Mouse (Mus musculus) midbrain, embryonic 11.5 days (tissue): Measurements from ENCODE around the gene Hk1. TPM values are rescaled to one million over a fixed set of nuclear protein-coding genes. Genes with fewer than 3 reads are reported as not detected.
A peak's percentile ranks its signal among the peaks of the same experiment; 100 is the strongest.

ENCODE experiments used
- ATAC-seq: fragments of 200-750 bp; cut with Nextera tagmentation; 2 replicates; pipeline ENCODE4 v1.8.0; 2017; ENCODE audit warnings: moderate TSS enrichment, moderate library complexity; ENCODE audit not compliant: low FRiP score
- DNase-seq: peaks from one replicate; pipeline ENCODE4 v3.0.0; 2015; ENCODE audit warnings: low spot score; ENCODE audit errors: missing footprints
- H3K27ac ChIP-seq: fragments of 300-500 bp; sonication (generic); 2 replicates; pipeline ENCODE4 v1.5.1; 2014; ENCODE audit warnings: low read depth, low read length
- H3K27me3 ChIP-seq: fragments of 300-500 bp; sonication (generic); 2 replicates; pipeline ENCODE4 v1.6.1; 2014; ENCODE audit warnings: mild to moderate bottlenecking, low read length, moderate library complexity, mixed read lengths; ENCODE audit not compliant: control insufficient read depth, insufficient read depth
- H3K36me3 ChIP-seq: fragments of 300-500 bp; sonication (generic); 2 replicates; pipeline ENCODE4 v1.6.1; 2014; ENCODE audit warnings: mild to moderate bottlenecking, low read length, moderate library complexity, mixed read lengths; ENCODE audit not compliant: control insufficient read depth, insufficient read depth
- H3K4me1 ChIP-seq: fragments of 300-500 bp; sonication (generic); 2 replicates; pipeline ENCODE4 v1.6.1; 2014; ENCODE audit warnings: low read length; ENCODE audit not compliant: control insufficient read depth, insufficient read depth
- H3K4me2 ChIP-seq: fragments of 300-500 bp; sonication (generic); 2 replicates; pipeline ENCODE4 v1.6.1; 2014; ENCODE audit warnings: mild to moderate bottlenecking, moderate library complexity
- H3K4me3 ChIP-seq: fragments of 300-500 bp; sonication (generic); 2 replicates; pipeline ENCODE4 v1.5.1; 2014; ENCODE audit warnings: low read depth, low read length
- H3K9ac ChIP-seq: fragments of 300-500 bp; sonication (generic); 2 replicates; pipeline ENCODE4 v1.6.1; 2014; ENCODE audit warnings: low read length
- H3K9me3 ChIP-seq: fragments of 300-500 bp; sonication (generic); 2 replicates; pipeline ENCODE4 v1.6.1; 2016; ENCODE audit warnings: low read length; ENCODE audit not compliant: control insufficient read depth
- WGBS: fragments of 180-500 bp; shearing (Covaris S2); extraction: QIAGEN DNeasy Blood & Tissue Kit; methylation state at CpG from one replicate; pipeline ENCODE4 v1.1.7; 2014; 5-methylcytosine and 5-hydroxymethylcytosine counted together
- polyA plus RNA-seq: library from polyadenylated mRNA; unstranded; fragments of >200 nt; fragmentation: Nextera tagmentation; extraction: Ambion mirVana; gene quantifications from 2 replicates; pipeline ENCODE4 v1.2.1, GENCODE M21; 2014

The Hk1 gene
- polyA plus RNA-seq, 1 experiment from 2014 or later, result 23.4 TPM

- 87% methylated on average over 9 of the region's 9 CpGs for WGBS
Measured at GRCm38 (mm10) chr10:62244067-62244466, 135.6 kb downstream of the Hk1 start.

GRCm38 (mm10) chr10:62242896-62243295, 136.8 kb downstream of the Hk1 start:
- H3K36me3 ChIP-seq, result no peaks in the 10 kb centered on the region
- no peak for ATAC-seq
- no peaks in the 10 kb centered on the region for H3K4me1 ChIP-seq
- 55% methylated on average over 12 of the region's 13 CpGs for WGBS
- no peak overlapping the region for H3K9ac ChIP-seq
- peak; percentile 87 for DNase-seq
- no peaks in the 10 kb centered on the region for H3K27me3 ChIP-seq
- H3K9me3 ChIP-seq, result no peaks in the 10 kb centered on the region
- H3K27ac ChIP-seq, result no peak overlapping the region
- no peak overlapping the region for H3K4me3 ChIP-seq
- H3K4me2 ChIP-seq, result no peak overlapping the region

More at GRCm38 (mm10) chr10:62244067-62244466, 135.6 kb downstream of the Hk1 start:
- no peaks in the 10 kb centered on the region for H3K36me3 ChIP-seq
- no peak for DNase-seq
- no peak overlapping the region for H3K27ac ChIP-seq
- H3K9ac ChIP-seq, result no peak overlapping the region
- no peak for ATAC-seq
- no peaks in the 10 kb centered on the region for H3K4me1 ChIP-seq
- H3K9me3 ChIP-seq, result no peaks in the 10 kb centered on the region
- H3K4me3 ChIP-seq, result no peak overlapping the region
- H3K27me3 ChIP-seq, result no peaks in the 10 kb centered on the region
- no peak overlapping the region for H3K4me2 ChIP-seq

GRCm38 (mm10) chr10:62242358-62242757, 137.3 kb downstream of the Hk1 start:
- WGBS, result 86% methylated on average over 10 of the region's 10 CpGs

GRCm38 (mm10) chr10:62239270-62239669, 140.4 kb downstream of the Hk1 start:
- ATAC-seq (no peak), DNase-seq (no peak)
- Histone ChIP-seq H3K36me3 (no peaks in the 10 kb centered on the region), H3K27ac (no peak overlapping the region), H3K4me2 (no peak overlapping the region), H3K9me3 (no peaks in the 10 kb centered on the region), H3K4me3 (no peak overlapping the region), H3K9ac (no peak overlapping the region), H3K4me1 (no peaks in the 10 kb centered on the region), H3K27me3 (no peaks in the 10 kb centered on the region)
- WGBS, result 56% methylated on average over 6 of the region's 6 CpGs

More at GRCm38 (mm10) chr10:62242358-62242757, 137.3 kb downstream of the Hk1 start:
- Histone ChIP-seq H3K9ac (no peak overlapping the region), H3K4me2 (no peak overlapping the region), H3K36me3 (no peaks in the 10 kb centered on the region), H3K4me3 (no peak overlapping the region), H3K27me3 (no peaks in the 10 kb centered on the region), H3K4me1 (no peaks in the 10 kb centered on the region), H3K27ac (no peak overlapping the region), H3K9me3 (no peaks in the 10 kb centered on the region)
- DNase-seq, result no peak
- no peak for ATAC-seq

GRCm38 (mm10) chr10:62238688-62239087, 141.0 kb downstream of the Hk1 start:
- Histone ChIP-seq H3K36me3 (no peaks in the 10 kb centered on the region), H3K27ac (no peak overlapping the region), H3K9ac (no peak overlapping the region), H3K4me3 (no peak overlapping the region), H3K4me2 (no peak overlapping the region), H3K4me1 (no peaks in the 10 kb centered on the region), H3K27me3 (no peaks in the 10 kb centered on the region), H3K9me3 (no peaks in the 10 kb centered on the region)
- DNase-seq (no peak), ATAC-seq (no peak)
- WGBS, result 91% methylated on average over 3 of the region's 3 CpGs

DNA sequence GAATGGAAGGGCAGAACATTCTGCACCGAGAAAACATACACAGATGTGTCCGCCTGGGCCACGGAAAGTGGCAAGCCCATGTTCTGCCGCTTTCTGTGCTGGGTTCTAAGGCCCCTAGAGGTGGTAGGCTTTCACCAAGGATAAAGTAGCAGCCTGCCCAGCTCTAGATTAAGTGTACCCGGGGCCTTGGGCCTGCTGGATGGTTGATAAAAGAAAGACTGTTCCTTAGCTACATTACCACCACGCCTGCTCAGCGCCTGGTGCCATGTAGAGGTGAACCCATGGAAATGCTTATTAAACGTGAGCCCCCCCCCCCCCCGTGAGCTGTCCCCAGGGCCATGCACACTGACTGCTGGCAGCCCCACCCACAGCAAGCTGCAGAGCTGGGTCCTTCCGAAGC, 142.5 kb downstream of the Hk1 start:
- no peak overlapping the region for H3K27ac ChIP-seq
- H3K36me3 ChIP-seq, result no peaks in the 10 kb centered on the region
- H3K9me3 ChIP-seq, result no peaks in the 10 kb centered on the region
- H3K4me2 ChIP-seq, result no peak overlapping the region
- H3K27me3 ChIP-seq, result no peaks in the 10 kb centered on the region
- no peaks in the 10 kb centered on the region for H3K4me1 ChIP-seq
- no peak for ATAC-seq
- H3K4me3 ChIP-seq, result no peak overlapping the region
- H3K9ac ChIP-seq, result no peak overlapping the region
- no peak for DNase-seq
- WGBS, result 85% methylated on average over 10 of the region's 10 CpGs

DNA sequence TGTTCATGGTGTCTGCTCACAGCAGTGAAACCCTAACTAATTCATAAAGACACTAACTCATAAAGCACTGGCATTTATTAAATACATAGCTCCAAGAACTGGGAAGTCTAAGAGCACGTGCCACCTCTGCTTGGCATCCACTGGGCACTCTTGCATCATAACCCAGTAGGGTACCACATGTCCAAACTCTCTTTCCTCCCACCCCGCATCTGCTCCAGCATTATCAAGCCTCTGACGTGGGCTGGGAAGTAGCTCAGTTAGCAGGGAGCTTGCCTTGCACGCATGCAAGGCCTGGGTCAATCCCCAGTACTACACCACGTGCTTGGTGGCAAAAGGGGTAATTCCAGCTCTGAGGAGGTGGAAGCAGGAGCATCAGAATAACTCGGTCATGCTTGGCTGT, 143.5 kb downstream of the Hk1 start:
- Histone ChIP-seq H3K9ac (no peak overlapping the region), H3K9me3 (no peaks in the 10 kb centered on the region), H3K4me1 (peaks cover 3% of the 10 kb centered on the region; the same call in 1 of the 2 replicates), H3K4me2 (no peak overlapping the region), H3K27me3 (no peaks in the 10 kb centered on the region; the same call in 1 of the 2 replicates), H3K4me3 (no peak overlapping the region), H3K27ac (no peak overlapping the region), H3K36me3 (no peaks in the 10 kb centered on the region)
- 91% methylated on average over 6 of the region's 6 CpGs for WGBS
- no peak for ATAC-seq
- no peak for DNase-seq

- H3K4me3 ChIP-seq, result no peak overlapping the region
- WGBS, result 82% methylated on average over 3 of the region's 3 CpGs
- peaks cover 3% of the 10 kb centered on the region; the same call in 1 of the 2 replicates for H3K4me1 ChIP-seq
- ATAC-seq (no peak), DNase-seq (no peak)
- H3K9ac ChIP-seq, result no peak overlapping the region
- H3K36me3 ChIP-seq, result no peaks in the 10 kb centered on the region
- H3K27ac ChIP-seq, result no peak overlapping the region
- no peaks in the 10 kb centered on the region; the same call in none of the 2 replicates for H3K27me3 ChIP-seq
- H3K9me3 ChIP-seq, result no peaks in the 10 kb centered on the region
- no peak overlapping the region for H3K4me2 ChIP-seq
Measured at GRCm38 (mm10) chr10:62231811-62232210, 147.9 kb downstream of the Hk1 start.

DNA sequence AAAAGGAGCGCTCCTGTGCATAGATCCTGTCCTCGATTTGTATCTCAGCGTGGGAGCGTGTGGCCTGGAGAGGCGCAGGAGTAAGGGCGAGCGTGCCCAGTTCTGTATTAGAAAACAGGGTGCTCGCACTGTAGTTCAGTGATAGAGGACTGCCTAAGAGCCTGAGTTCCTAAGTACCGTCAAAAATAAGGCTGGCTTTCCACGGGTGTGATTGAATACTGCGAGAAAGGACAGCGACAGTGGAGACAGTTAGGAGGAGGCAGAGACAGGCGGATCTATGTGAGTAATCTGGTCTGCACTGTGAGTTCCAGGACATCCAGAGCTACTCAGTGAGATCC, 148.3 kb downstream of the Hk1 start:
- Histone ChIP-seq H3K4me2 (peak overlapping the region; percentile 92), H3K4me1 (peaks cover 3% of the 10 kb centered on the region; the same call in 1 of the 2 replicates), H3K27me3 (no peaks in the 10 kb centered on the region; the same call in none of the 2 replicates), H3K9me3 (no peaks in the 10 kb centered on the region), H3K9ac (peak overlapping the region; percentile 43), H3K27ac (no peak overlapping the region), H3K4me3 (peak overlapping the region; percentile 58), H3K36me3 (no peaks in the 10 kb centered on the region)
- no peak for DNase-seq
- 3% methylated on average over 13 of the region's 13 CpGs for WGBS
- no peak for ATAC-seq
